Mouse (Mus musculus) hindbrain, embryonic 10.5 days (tissue): ENCODE measurements around the gene Olfr1272. TPM values are rescaled to one million over a fixed set of nuclear protein-coding genes. Genes with fewer than 3 reads are reported as not detected.
"Not testable (repeated sequence)": the region's sequence is repeated elsewhere in the genome, so short reads cannot be mapped to it uniquely, and the experiment has no call there.

ENCODE experiments used
- DNase-seq: peaks from one replicate; pipeline ENCODE4 v3.0.0-alpha.2; 2017; ENCODE audit warnings: low spot score
- H3K27ac ChIP-seq: fragments of 300-500 bp; sonication (generic); 2 replicates; pipeline ENCODE4 v1.5.1; 2016; ENCODE audit warnings: mild to moderate bottlenecking, moderate library complexity
- H3K27me3 ChIP-seq: fragments of 300-500 bp; sonication (generic); 2 replicates; pipeline ENCODE4 v1.6.1; 2016; ENCODE audit warnings: mild to moderate bottlenecking; ENCODE audit not compliant: poor library complexity, insufficient read depth, severe bottlenecking
- H3K36me3 ChIP-seq: fragments of 300-500 bp; sonication (generic); 2 replicates; pipeline ENCODE4 v1.6.1; 2016; ENCODE audit warnings: mild to moderate bottlenecking, moderate library complexity
- H3K4me1 ChIP-seq: fragments of 300-500 bp; sonication (generic); replicated peaks from 2 replicates; pipeline ENCODE4 v1.6.1; 2016; ENCODE audit warnings: mild to moderate bottlenecking
- H3K4me3 ChIP-seq: fragments of 300-500 bp; sonication (generic); 2 replicates; pipeline ENCODE4 v1.5.1; 2016; ENCODE audit warnings: mild to moderate bottlenecking, moderate library complexity
- H3K9me3 ChIP-seq: fragments of 300-500 bp; sonication (generic); 2 replicates; pipeline ENCODE4 v1.6.1; 2016; ENCODE audit warnings: mild to moderate bottlenecking, moderate library complexity
- WGBS: fragments of 180-500 bp; shearing (Covaris S2); methylation state at CpG from one replicate; pipeline ENCODE4 v1.1.7; 2016; 5-methylcytosine and 5-hydroxymethylcytosine counted together
- polyA plus RNA-seq: library from polyadenylated mRNA; unstranded; fragments of >200 nt; fragmentation: Nextera tagmentation; extraction: Ambion mirVana; gene quantifications from 2 replicates; pipeline ENCODE4 v1.2.1, GENCODE M21; 2016

Olfr1272 gene
- polyA plus RNA-seq, result not detected in 2 replicates

- Histone ChIP-seq H3K27ac (no peak within 1 kb of the TSS), H3K9me3 (no peaks in the 10 kb centered on the region), H3K4me1 (no peaks in the 10 kb centered on the region), H3K27me3 (no peaks in the 10 kb centered on the region), H3K4me3 (no peak within 1 kb of the TSS), H3K36me3 (no peaks in the 10 kb centered on the region)
- WGBS, result 79% methylated on average over 6 of the region's 6 CpGs
- DNase-seq, result no peak
Measured at GRCm38 (mm10) chr2:90292741-90293140, at the start of gene Olfr1272. Gene Olfr1272, minus strand, starts transcription at chr2:90292841.

GRCm38 (mm10) chr2:90321900-90322299 lies 29.3 kb upstream of the Olfr1272 start, which contains the start of gene Gm13769:
Gene Gm13769, plus strand, starts transcription at chr2:90322200.
- H3K4me3 ChIP-seq, H3K27me3 ChIP-seq, H3K4me1 ChIP-seq, H3K9me3 ChIP-seq, DNase-seq, H3K27ac ChIP-seq, H3K36me3 ChIP-seq: not testable (repeated sequence)
- no CpG with 5 or more reads among the region's 6 CpGs for WGBS

- Histone ChIP-seq H3K4me1 (no peaks in the 10 kb centered on the region), H3K9me3 (no peaks in the 10 kb centered on the region), H3K27me3 (no peaks in the 10 kb centered on the region), H3K36me3 (no peaks in the 10 kb centered on the region), H3K27ac (no peak within 1 kb of the TSS), H3K4me3 (no peak within 1 kb of the TSS)
- 89% methylated on average over 2 of the region's 2 CpGs for WGBS
- DNase-seq, result no peak
Measured at GRCm38 (mm10) chr2:90270932-90271331, 21.7 kb downstream of the Olfr1272 start, which contains the start of gene Olfr1271. Gene Olfr1271, minus strand, starts transcription at chr2:90271032.

- Histone ChIP-seq H3K9me3 (no peaks in the 10 kb centered on the region), H3K36me3 (no peaks in the 10 kb centered on the region), H3K4me1 (no peaks in the 10 kb centered on the region), H3K4me3 (no peak within 1 kb of the TSS), H3K27me3 (no peaks in the 10 kb centered on the region), H3K27ac (no peak within 1 kb of the TSS)
- DNase-seq, result no peak
- WGBS, result 92% methylated on average over 4 of the region's 4 CpGs
Measured at GRCm38 (mm10) chr2:90257492-90257891, 35.1 kb downstream of the Olfr1272 start, which contains the start of gene Olfr142. Gene Olfr142, minus strand, starts transcription at chr2:90257592.

Other genes starting within 250 kb of the Olfr1272 start
- gene Olfr140, start 229.2 kb downstream of the Olfr1272 start, polyA plus RNA-seq, result not detected in 2 replicates
- gene Olfr1269, start 171.4 kb downstream of the Olfr1272 start, polyA plus RNA-seq, result not detected in 2 replicates
- not detected in 2 replicates for gene Olfr32, start 150.5 kb downstream of the Olfr1272 start, polyA plus RNA-seq
- not detected in 2 replicates for gene Olfr1270, start 139.8 kb downstream of the Olfr1272 start, polyA plus RNA-seq
- not detected in 2 replicates for gene Olfr1506, start 68.3 kb downstream of the Olfr1272 start, polyA plus RNA-seq
- gene Olfr142, start 35.2 kb downstream of the Olfr1272 start, polyA plus RNA-seq, result not detected in 2 replicates
- not detected in 2 replicates for gene Olfr1271, start 21.8 kb downstream of the Olfr1272 start, polyA plus RNA-seq
- not detected in 2 replicates for gene Gm13769, start 29.4 kb upstream of the Olfr1272 start, polyA plus RNA-seq
- not detected in 2 replicates for gene Olfr1274-ps, start 105.8 kb upstream of the Olfr1272 start, polyA plus RNA-seq